In genomic region chr3:104670183-104671020, GRCm38 (mm10) we compare ENCODE assay signal across 8 mouse cellular contexts. TPM values are rescaled to one million over a fixed set of nuclear protein-coding genes. Genes with fewer than 3 reads are reported as not detected.
A peak's percentile ranks its signal among the peaks of the same experiment; 100 is the strongest.
DNase-seq lines count a peak whose midpoint lies in the region; ATAC-seq lines count a peak whose summit lies in the region.
"Not testable (repeated sequence)": the region's sequence is repeated elsewhere in the genome, so short reads cannot be mapped to it uniquely, and the experiment has no call there.

No protein-coding gene starts in this region.

- H3K4me3 ChIP-seq in heart, embryonic 14.5 days (ENCODE audit: control insufficient read depth in 1 of 2, insufficient read depth in 1 of 2, low read depth in 1 of 2, low read length in 2 of 2); kidney, embryonic 14.5 days (ENCODE audit: low read length); liver, embryonic 11.5 days (ENCODE audit: low read depth, low read length); midbrain, embryonic 13.5 days (replicated peaks); stomach, embryonic 14.5 days (ENCODE audit: low read depth, low read length): not testable (repeated sequence)

- not testable (repeated sequence) for H3K27me3 ChIP-seq in heart, embryonic 14.5 days (ENCODE audit: control insufficient read depth, insufficient read depth, low read length); kidney, embryonic 14.5 days (ENCODE audit: control insufficient read depth, insufficient read depth, low read length); liver, embryonic 11.5 days (replicated peaks; ENCODE audit: control insufficient read depth, insufficient read depth, low read length); midbrain, embryonic 13.5 days; stomach, embryonic 14.5 days (ENCODE audit: control insufficient read depth, insufficient read depth, low read length)

- not testable (repeated sequence) for H3K4me2 ChIP-seq in heart, embryonic 14.5 days (ENCODE audit: low read length); kidney, embryonic 14.5 days (replicated peaks; ENCODE audit: low read depth, low read length); midbrain, embryonic 13.5 days (replicated peaks); stomach, embryonic 14.5 days (replicated peaks; ENCODE audit: low read depth, low read length)
- H3K4me2 ChIP-seq in liver, embryonic 11.5 days, result peak overlapping the region; percentile 20; the same call in 1 of the 2 replicates

- not testable (repeated sequence) for H3K9me3 ChIP-seq in heart, embryonic 14.5 days (ENCODE audit: control insufficient read depth, low read length); kidney, embryonic 14.5 days (ENCODE audit: control insufficient read depth, low read length); liver, embryonic 11.5 days (ENCODE audit: control insufficient read depth, low read length); midbrain, embryonic 13.5 days; stomach, embryonic 14.5 days (ENCODE audit: control insufficient read depth, low read depth, low read length)

- not testable (repeated sequence) for H3K9ac ChIP-seq in heart, embryonic 14.5 days (ENCODE audit: low read length); kidney, embryonic 14.5 days (ENCODE audit: low read depth, low read length); midbrain, embryonic 13.5 days (replicated peaks); stomach, embryonic 14.5 days (replicated peaks; ENCODE audit: low read depth, low read length)
- peak overlapping the region; percentile 34; the same call in 1 of the 2 replicates for H3K9ac ChIP-seq in liver, embryonic 11.5 days (ENCODE audit: low read depth, low read length)

- ATAC-seq in erythroblast, adult 5-6 weeks (replicated peaks; ENCODE audit: low FRiP score, poor library complexity, severe bottlenecking), result peak; percentile 54
- ATAC-seq in heart, embryonic 14.5 days (ENCODE audit: insufficient number of reproducible peaks, insufficient read depth, low FRiP score, low read depth), result peak; percentile 44; the same call in 1 of the 2 replicates
- ATAC-seq in kidney, embryonic 14.5 days (ENCODE audit: low FRiP score, low TSS enrichment), result peak; percentile 32
- peak; percentile 74 for ATAC-seq in liver, embryonic 11.5 days (replicated peaks; ENCODE audit: low FRiP score)
- peak; percentile 63 for ATAC-seq in midbrain, embryonic 13.5 days
- peak; percentile 43 for ATAC-seq in stomach, embryonic 14.5 days (ENCODE audit: insufficient number of reproducible peaks, insufficient read depth, low FRiP score, low read depth)

- WGBS in heart, embryonic 14.5 days, result 29% methylated on average over 1 of the region's 1 CpGs
- WGBS in kidney, embryonic 14.5 days, result 80% methylated on average over 1 of the region's 1 CpGs
- 20% methylated on average over 1 of the region's 1 CpGs for WGBS in liver, embryonic 11.5 days
- 67% methylated on average over 1 of the region's 1 CpGs for WGBS in midbrain, embryonic 13.5 days
- 47% methylated on average over 1 of the region's 1 CpGs for WGBS in stomach, embryonic 14.5 days

- H3K4me1 ChIP-seq in heart, embryonic 14.5 days (ENCODE audit: control insufficient read depth in 2 of 2, insufficient read depth in 2 of 2, low read length in 2 of 2), result peaks cover 32 to 39% of the 10 kb centered on the region in 2 experiments
- peaks cover 33% of the 10 kb centered on the region for H3K4me1 ChIP-seq in kidney, embryonic 14.5 days (ENCODE audit: control insufficient read depth, insufficient read depth, low read length)
- peaks cover 46% of the 10 kb centered on the region for H3K4me1 ChIP-seq in liver, embryonic 11.5 days (replicated peaks; ENCODE audit: control insufficient read depth, insufficient read depth, low read length)
- peaks cover 22% of the 10 kb centered on the region for H3K4me1 ChIP-seq in midbrain, embryonic 13.5 days (replicated peaks)
- peaks cover 13% of the 10 kb centered on the region; the same call in 1 of the 2 replicates for H3K4me1 ChIP-seq in stomach, embryonic 14.5 days (ENCODE audit: control insufficient read depth, insufficient read depth, low read length)

- peak; percentile 81 for DNase-seq in 3T3-L1 (ENCODE audit: low read depth, low spot score)
- peak; percentile 22 to 35 for DNase-seq in adrenal gland, postnatal 36 days
- DNase-seq in liver, embryonic 11.5 days (ENCODE audit: low spot score), result not testable (repeated sequence)

- H3K27ac ChIP-seq in heart, embryonic 14.5 days (replicated peaks in 1 of 2; ENCODE audit: control insufficient read depth in 1 of 2, insufficient read depth in 1 of 2, low read depth in 2 of 2, low read length in 2 of 2); midbrain, embryonic 13.5 days: not testable (repeated sequence)
- peak overlapping the region; percentile 56; the same call in 1 of the 2 replicates for H3K27ac ChIP-seq in kidney, embryonic 14.5 days (ENCODE audit: low read depth, low read length)
- H3K27ac ChIP-seq in liver, embryonic 11.5 days (ENCODE audit: low read depth, low read length), result peak overlapping the region; percentile 52
- peak overlapping the region; percentile 21; the same call in 1 of the 2 replicates for H3K27ac ChIP-seq in stomach, embryonic 14.5 days (ENCODE audit: low read length)

- H3K36me3 ChIP-seq in heart, embryonic 14.5 days (ENCODE audit: control insufficient read depth, insufficient read depth, low read length); kidney, embryonic 14.5 days (ENCODE audit: control insufficient read depth, insufficient read depth, low read length); liver, embryonic 11.5 days (ENCODE audit: control insufficient read depth, insufficient read depth, low read length); midbrain, embryonic 13.5 days; stomach, embryonic 14.5 days (ENCODE audit: control insufficient read depth, insufficient read depth, low read length): not testable (repeated sequence)

RNA-seq across cellular contexts. Expression of gene Slc16a1, which starts 31.9 kb away (rescaled TPM):
- 10 to 100 TPM; 34.4 to 62.7 TPM for total RNA-seq in adrenal gland, postnatal 36 days (2021)
- 342 and 346 TPM in 2 replicates for total RNA-seq in erythroblast, adult 5-6 weeks (2015; ENCODE audit: low replicate concordance)
- 603 and 703 TPM in 2 replicates for total RNA-seq in erythroblast, adult 5-6 weeks (2017; ENCODE audit: low replicate concordance)
- 82.5 and 89.5 TPM in 2 replicates for polyA plus RNA-seq in heart, embryonic 14.5 days (2014; fragmentation: Nextera tagmentation; extraction: Ambion mirVana)
- 34.1 and 55.2 TPM in 2 replicates for polyA plus RNA-seq in kidney, embryonic 14.5 days (2014; fragmentation: Nextera tagmentation; extraction: Ambion mirVana)
- 92.2 and 109 TPM in 2 replicates for polyA plus RNA-seq in liver, embryonic 11.5 days (2014; fragmentation: Nextera tagmentation; extraction: Ambion mirVana)
- 9.4 and 9.6 TPM in 2 replicates for polyA plus RNA-seq in midbrain, embryonic 13.5 days (2015; fragmentation: Nextera tagmentation; extraction: Ambion mirVana)
- 23.8 and 26.1 TPM in 2 replicates for polyA plus RNA-seq in stomach, embryonic 14.5 days (2014; fragmentation: Nextera tagmentation; extraction: Ambion mirVana)
